Mouse (Mus musculus): Measurements from ENCODE around the gene P2rx2. TPM values are rescaled to one million over a fixed set of nuclear protein-coding genes. Genes with fewer than 3 reads are reported as not detected.

Gene P2rx2
- total and polyA plus RNA-seq, 3 experiments = 0.12 TPM; not detected in 2

DNA sequence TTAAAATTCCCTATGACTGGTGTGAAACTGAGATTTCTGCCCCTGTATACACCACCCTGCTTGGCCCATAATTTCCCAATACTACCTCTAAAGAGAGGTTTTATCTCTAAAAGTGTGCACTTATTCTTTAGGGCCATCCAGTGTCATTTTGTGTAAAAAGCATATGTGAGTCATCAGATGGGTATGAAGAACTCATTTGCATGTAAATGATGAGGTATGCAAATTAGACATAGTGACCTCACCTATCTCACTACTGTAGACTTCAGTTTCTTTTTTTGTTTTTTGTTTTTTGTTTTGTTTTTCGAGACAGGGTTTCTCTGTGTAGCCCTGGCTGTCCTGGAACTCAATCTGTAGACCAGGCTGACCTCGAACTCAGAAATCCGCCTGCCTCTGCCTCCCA lies 29.9 kb downstream of the P2rx2 start:
- no peaks in the 10 kb centered on the region for H3K36me3 ChIP-seq (ENCODE audit: control insufficient read depth, insufficient read depth, low read length)
- DNase-seq = no peak
- WGBS = 95% methylated on average over 3 of the region's 3 CpGs

DNA sequence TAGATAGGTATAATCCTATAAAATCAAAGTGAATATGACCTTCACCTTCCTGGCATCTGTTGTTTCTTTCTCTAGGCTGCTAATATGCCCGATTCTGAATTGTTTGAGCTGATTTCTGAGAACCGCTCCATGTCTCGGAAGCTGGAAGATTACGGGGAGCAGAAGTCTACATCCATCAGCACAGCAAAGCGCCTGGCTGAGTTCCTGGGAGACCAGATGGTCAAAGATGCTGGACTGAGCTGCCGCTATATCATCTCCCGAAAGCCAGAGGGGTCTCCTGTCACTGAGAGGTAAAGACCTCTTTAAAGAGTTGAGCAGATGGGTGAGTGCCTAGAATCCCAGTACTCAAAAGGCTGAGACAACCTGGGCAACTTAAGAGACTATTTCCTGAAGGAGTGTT lies 34.2 kb downstream of the P2rx2 start:
- intact Hi-C loops (cut with DNase I) = no loop called here
- Histone ChIP-seq H3K4me3 (no peak overlapping the region), H3K27me3 (ENCODE audit: control insufficient read depth, insufficient read depth, low read length) (no peaks in the 10 kb centered on the region), H3K79me2 (replicated peaks; ENCODE audit: control insufficient read depth, insufficient read depth, low read length) (no peaks in the 10 kb centered on the region), H3K9ac (ENCODE audit: low read depth, low read length) (no peak overlapping the region), H3K27ac (no peak overlapping the region), H3K36me3 (ENCODE audit: control insufficient read depth, insufficient read depth, low read length) (no peaks in the 10 kb centered on the region), H3K4me1 (ENCODE audit: control insufficient read depth, insufficient read depth, low read length) (no peaks in the 10 kb centered on the region)
- TF ChIP-seq CTCF (IDR thresholded peaks at IDR 0.05) = no peak
- no peak for TF ChIP-seq EP300 (IDR thresholded peaks at IDR 0.05; ENCODE audit: insufficient read depth, low read depth, low read length)
- TF ChIP-seq POLR2A (IDR thresholded peaks at IDR 0.05; ENCODE audit: insufficient read depth, low read depth, low read length) = no peak
- 91% methylated on average over 7 of the region's 7 CpGs for WGBS
- no peak for DNase-seq

More for the DNA sequence above, 29.9 kb downstream of the P2rx2 start:
- intact Hi-C loops (cut with DNase I) = no loop called here
- H3K4me3 ChIP-seq = no peak overlapping the region
- TF ChIP-seq POLR2A (IDR thresholded peaks at IDR 0.05; ENCODE audit: insufficient read depth, low read depth, low read length) = no peak
- TF ChIP-seq EP300 (IDR thresholded peaks at IDR 0.05; ENCODE audit: insufficient read depth, low read depth, low read length) = no peak
- TF ChIP-seq CTCF (IDR thresholded peaks at IDR 0.05) = no peak
- no peak overlapping the region for H3K27ac ChIP-seq
- no peaks in the 10 kb centered on the region for H3K79me2 ChIP-seq (replicated peaks; ENCODE audit: control insufficient read depth, insufficient read depth, low read length)
- no peaks in the 10 kb centered on the region for H3K4me1 ChIP-seq (ENCODE audit: control insufficient read depth, insufficient read depth, low read length)
- H3K27me3 ChIP-seq (ENCODE audit: control insufficient read depth, insufficient read depth, low read length) = no peaks in the 10 kb centered on the region
- no peak overlapping the region for H3K9ac ChIP-seq (ENCODE audit: low read depth, low read length)

DNA sequence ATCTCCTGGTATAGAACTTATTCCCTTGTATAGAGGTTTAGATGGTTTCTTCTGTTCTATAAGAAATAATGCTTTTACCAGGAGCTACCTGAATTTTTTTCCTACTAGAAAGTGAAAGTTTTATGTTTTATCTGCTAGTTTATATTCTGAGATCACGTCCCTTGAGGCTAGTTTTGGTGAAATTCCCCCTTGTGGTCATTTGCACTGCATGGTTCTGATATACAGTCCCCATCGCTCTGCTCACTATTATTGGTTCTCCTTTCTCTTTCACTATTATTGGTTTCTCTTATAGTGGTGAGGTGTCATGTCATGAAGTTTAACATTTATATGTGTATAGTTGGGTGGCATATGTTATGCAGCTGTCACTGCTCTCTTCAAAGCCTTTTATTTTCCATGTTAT lies 42.4 kb downstream of the P2rx2 start:
- TF ChIP-seq CTCF (IDR thresholded peaks at IDR 0.05) (no peak), POLR2A (IDR thresholded peaks at IDR 0.05; ENCODE audit: insufficient read depth, low read depth, low read length) (no peak), EP300 (IDR thresholded peaks at IDR 0.05; ENCODE audit: insufficient read depth, low read depth, low read length) (no peak)
- 92% methylated on average over 2 of the region's 2 CpGs for WGBS

GRCm38 (mm10) chr5:110296637-110297036 lies 46.4 kb downstream of the P2rx2 start:
- intact Hi-C loops (cut with DNase I) = no loop called here
- H3K27ac ChIP-seq = no peak overlapping the region
- no peaks in the 10 kb centered on the region for H3K36me3 ChIP-seq (ENCODE audit: control insufficient read depth, insufficient read depth, low read length)
- H3K27me3 ChIP-seq (ENCODE audit: control insufficient read depth, insufficient read depth, low read length) = no peaks in the 10 kb centered on the region
- no peak overlapping the region for H3K9ac ChIP-seq (ENCODE audit: low read depth, low read length)
- no peaks in the 10 kb centered on the region for H3K4me1 ChIP-seq (ENCODE audit: control insufficient read depth, insufficient read depth, low read length)
- no peak overlapping the region for H3K4me3 ChIP-seq
- no peaks in the 10 kb centered on the region for H3K79me2 ChIP-seq (replicated peaks; ENCODE audit: control insufficient read depth, insufficient read depth, low read length)
- WGBS = 96% methylated on average over 1 of the region's 1 CpGs
- TF ChIP-seq POLR2A (IDR thresholded peaks at IDR 0.05; ENCODE audit: insufficient read depth, low read depth, low read length) (no peak), CTCF (IDR thresholded peaks at IDR 0.05) (no peak), EP300 (IDR thresholded peaks at IDR 0.05; ENCODE audit: insufficient read depth, low read depth, low read length) (no peak)
- no peak for DNase-seq

More for the DNA sequence above, 42.4 kb downstream of the P2rx2 start:
- Histone ChIP-seq H3K27ac (no peak overlapping the region), H3K27me3 (ENCODE audit: control insufficient read depth, insufficient read depth, low read length) (no peaks in the 10 kb centered on the region), H3K9ac (ENCODE audit: low read depth, low read length) (no peak overlapping the region), H3K4me3 (no peak overlapping the region), H3K79me2 (replicated peaks; ENCODE audit: control insufficient read depth, insufficient read depth, low read length) (no peaks in the 10 kb centered on the region), H3K36me3 (ENCODE audit: control insufficient read depth, insufficient read depth, low read length) (no peaks in the 10 kb centered on the region), H3K4me1 (ENCODE audit: control insufficient read depth, insufficient read depth, low read length) (no peaks in the 10 kb centered on the region)
- intact Hi-C loops (cut with DNase I) = no loop called here
- DNase-seq = no peak

DNA sequence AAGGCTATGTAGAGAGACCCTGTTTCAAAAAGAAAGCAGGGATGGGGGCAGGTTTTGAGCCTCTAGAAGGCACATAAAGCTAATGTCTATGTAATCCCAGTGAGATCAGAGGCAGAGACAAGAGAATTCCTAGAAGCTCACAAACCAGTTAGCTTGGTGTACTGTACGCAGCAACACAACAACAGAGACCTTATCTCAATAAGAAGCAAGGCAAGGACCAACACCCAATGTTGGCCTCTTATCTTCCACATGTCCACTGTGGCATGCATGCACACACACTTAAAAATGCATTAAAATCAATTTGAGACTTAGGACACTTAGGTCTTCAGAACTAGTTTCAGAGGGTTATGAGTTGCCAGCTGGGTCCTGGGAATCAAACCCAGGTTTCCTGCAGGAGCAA lies 51.4 kb downstream of the P2rx2 start:
- H3K36me3 ChIP-seq (ENCODE audit: control insufficient read depth, insufficient read depth, low read length) = no peaks in the 10 kb centered on the region
- DNase-seq = no peak
- TF ChIP-seq EP300 (IDR thresholded peaks at IDR 0.05; ENCODE audit: insufficient read depth, low read depth, low read length) (no peak), POLR2A (IDR thresholded peaks at IDR 0.05; ENCODE audit: insufficient read depth, low read depth, low read length) (no peak), CTCF (IDR thresholded peaks at IDR 0.05) (no peak)
- intact Hi-C loops (cut with DNase I) = no loop called here
- H3K4me1 ChIP-seq (ENCODE audit: control insufficient read depth, insufficient read depth, low read length) = no peaks in the 10 kb centered on the region
- H3K79me2 ChIP-seq (replicated peaks; ENCODE audit: control insufficient read depth, insufficient read depth, low read length) = no peaks in the 10 kb centered on the region
- no peak overlapping the region for H3K27ac ChIP-seq
- WGBS = 96% methylated on average over 1 of the region's 1 CpGs
- no peak overlapping the region for H3K4me3 ChIP-seq
- H3K9ac ChIP-seq (ENCODE audit: low read depth, low read length) = no peak overlapping the region
- H3K27me3 ChIP-seq (ENCODE audit: control insufficient read depth, insufficient read depth, low read length) = no peaks in the 10 kb centered on the region

Other genes starting within 250 kb of the P2rx2 start
- gene Gm35315, start 248.8 kb downstream of the P2rx2 start, total RNA-seq (2021) = not detected
- gene Gm35315, start 248.8 kb downstream of the P2rx2 start, polyA plus RNA-seq (2012; rRNA removed) = 0.06 TPM in 1 of 2 replicates, not detected in the other
- gene Plcxd1, start 243.2 kb downstream of the P2rx2 start, total RNA-seq (2021) = not detected
- 0.06 and 0.64 TPM in 2 replicates for gene Plcxd1, start 243.2 kb downstream of the P2rx2 start, polyA plus RNA-seq (2012; rRNA removed)
- 10 to 100 TPM; 26.0 to 27.3 TPM for gene Gtpbp6, start 235.0 kb downstream of the P2rx2 start, total RNA-seq (2021)
- gene Gtpbp6, start 235.0 kb downstream of the P2rx2 start, polyA plus RNA-seq (2012; rRNA removed) = 33.5 and 36.6 TPM in 2 replicates
- 1 to 10 TPM; 2.2 to 3.3 TPM for gene Zfp605, start 233.1 kb downstream of the P2rx2 start, total RNA-seq (2021)
- 0.68 and 1.2 TPM in 2 replicates for gene Zfp605, start 233.1 kb downstream of the P2rx2 start, polyA plus RNA-seq (2012; rRNA removed)
- gene Chfr, start 207.4 kb downstream of the P2rx2 start, total RNA-seq (2021) = 10 to 100 TPM; 11.3 to 14.5 TPM
- gene Chfr, start 207.4 kb downstream of the P2rx2 start, polyA plus RNA-seq (2012; rRNA removed) = 16.2 and 21.7 TPM in 2 replicates
- 10 to 100 TPM; 47.2 to 53.6 TPM for gene Golga3, start 166.5 kb downstream of the P2rx2 start, total RNA-seq (2021)
- 9.8 and 18.8 TPM in 2 replicates for gene Golga3, start 166.5 kb downstream of the P2rx2 start, polyA plus RNA-seq (2012; rRNA removed)
- 10 to 100 TPM; 27.5 to 32.7 TPM for gene Ankle2, start 112.2 kb downstream of the P2rx2 start, total RNA-seq (2021)
- 6.7 and 10.0 TPM in 2 replicates for gene Ankle2, start 112.2 kb downstream of the P2rx2 start, polyA plus RNA-seq (2012; rRNA removed)
- 10 to 100 TPM; 31.3 to 33.6 TPM for gene Pgam5, start 73.3 kb downstream of the P2rx2 start, total RNA-seq (2021)
- gene Pgam5, start 73.3 kb downstream of the P2rx2 start, polyA plus RNA-seq (2012; rRNA removed) = 20.9 and 29.3 TPM in 2 replicates
- gene Pxmp2, start 57.0 kb downstream of the P2rx2 start, total RNA-seq (2021) = 100 to 1,000 TPM; 107 to 137 TPM
- 85.0 and 101 TPM in 2 replicates for gene Pxmp2, start 57.0 kb downstream of the P2rx2 start, polyA plus RNA-seq (2012; rRNA removed)
- gene Pole, start 56.9 kb downstream of the P2rx2 start, total RNA-seq (2021) = 1 to 10 TPM; 1.7 to 2.8 TPM
- gene Pole, start 56.9 kb downstream of the P2rx2 start, polyA plus RNA-seq (2012; rRNA removed) = 1.2 and 1.3 TPM in 2 replicates
- not detected for gene Lrcol1, start 1.5 kb upstream of the P2rx2 start, total RNA-seq (2021)
- not detected in 2 replicates for gene Lrcol1, start 1.5 kb upstream of the P2rx2 start, polyA plus RNA-seq (2012; rRNA removed)
- gene Fbrsl1, start 105.3 kb upstream of the P2rx2 start, total RNA-seq (2021) = 10 to 100 TPM; 47.0 to 51.8 TPM
- 28.1 and 39.3 TPM in 2 replicates for gene Fbrsl1, start 105.3 kb upstream of the P2rx2 start, polyA plus RNA-seq (2012; rRNA removed)
- not detected for gene Galnt9, start 201.1 kb upstream of the P2rx2 start, total RNA-seq (2021)
- 0.20 TPM in 1 of 2 replicates, not detected in the other for gene Galnt9, start 201.1 kb upstream of the P2rx2 start, polyA plus RNA-seq (2012; rRNA removed)

All from heart, adult 2 months (tissue).